Mouse (Mus musculus) urinary bladder, postnatal 4 days (tissue): ENCODE measurements around the gene Rdh1.

Experiments
- DNase-seq, 2 experiments: peaks; one replicate each; pipeline ENCODE4 v3.0.0; 2021 to 2022; ENCODE audit warnings: low spot score in 2 of 2

The Rdh1 gene

DNA sequence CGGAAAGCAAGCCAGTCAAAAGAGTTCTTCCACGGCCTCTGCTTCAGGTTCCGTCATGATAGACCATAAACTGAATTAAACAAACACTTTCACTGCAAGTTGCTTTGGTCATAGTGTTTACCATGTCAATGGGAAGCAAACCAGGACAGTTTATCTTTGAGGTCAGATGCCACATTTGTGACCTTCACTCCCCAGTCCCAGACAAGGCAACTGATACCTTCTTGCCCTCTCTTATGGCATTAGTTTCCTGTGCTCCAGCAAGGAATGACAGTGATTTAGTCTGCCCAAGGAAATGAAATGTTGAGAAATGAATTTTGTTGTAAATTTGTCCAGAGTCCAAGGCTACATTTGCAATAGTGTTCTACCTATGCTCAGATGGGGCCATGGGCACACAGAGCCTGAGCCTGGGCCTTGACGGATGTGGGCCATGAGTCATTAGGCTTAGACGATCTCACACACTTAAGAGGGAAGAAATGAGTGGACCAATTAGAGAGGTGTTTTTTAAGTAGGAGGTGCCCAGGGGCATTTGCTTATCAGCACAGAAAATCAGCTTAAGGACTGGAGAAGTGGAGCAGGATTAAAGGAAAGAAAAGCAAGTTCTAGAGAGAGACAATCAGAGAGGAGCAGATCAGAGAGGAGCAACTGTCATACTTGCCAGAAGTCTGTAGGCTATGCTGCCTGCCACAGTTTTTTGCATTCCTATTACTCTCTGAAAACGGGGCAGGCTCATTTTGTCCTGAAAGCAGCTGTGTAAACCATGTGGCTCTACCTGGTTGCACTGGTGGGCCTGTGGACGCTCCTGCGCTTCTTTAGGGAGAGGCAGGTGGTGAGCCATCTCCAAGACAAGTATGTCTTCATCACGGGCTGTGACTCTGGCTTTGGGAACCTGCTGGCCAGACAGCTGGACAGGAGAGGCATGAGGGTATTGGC is at the start of gene Rdh1, which contains the start of gene Rdh16f1:
TSS of gene Rdh1 (plus strand) at position 541 of the 930 bp plus-strand sequence.
TSS of gene Rdh16f1 (plus strand) at position 607 of the 930 bp plus-strand sequence.
- peak in 1 of 2 experiments; percentile 9 for DNase-seq

GRCm38 (mm10) chr10:127710331-127710730 is 49.2 kb upstream of the Rdh1 start:
- DNase-seq = no peak

GRCm38 (mm10) chr10:127712736-127713135 is 46.8 kb upstream of the Rdh1 start:
- DNase-seq = no peak

GRCm38 (mm10) chr10:127721671-127722418 is 37.7 kb upstream of the Rdh1 start:
- DNase-seq = peak in 1 of 2 experiments; percentile 34

- no peak for DNase-seq
Observed at GRCm38 (mm10) chr10:127724178-127724577, 35.3 kb upstream of the Rdh1 start, which contains the start of gene Tac2. Gene Tac2 (plus strand): TSS chr10:127724478.

- DNase-seq = no peak
Observed at GRCm38 (mm10) chr10:127725136-127725535, 34.4 kb upstream of the Rdh1 start.

GRCm38 (mm10) chr10:127728437-127728836 is 31.1 kb upstream of the Rdh1 start:
- DNase-seq = no peak

DNA sequence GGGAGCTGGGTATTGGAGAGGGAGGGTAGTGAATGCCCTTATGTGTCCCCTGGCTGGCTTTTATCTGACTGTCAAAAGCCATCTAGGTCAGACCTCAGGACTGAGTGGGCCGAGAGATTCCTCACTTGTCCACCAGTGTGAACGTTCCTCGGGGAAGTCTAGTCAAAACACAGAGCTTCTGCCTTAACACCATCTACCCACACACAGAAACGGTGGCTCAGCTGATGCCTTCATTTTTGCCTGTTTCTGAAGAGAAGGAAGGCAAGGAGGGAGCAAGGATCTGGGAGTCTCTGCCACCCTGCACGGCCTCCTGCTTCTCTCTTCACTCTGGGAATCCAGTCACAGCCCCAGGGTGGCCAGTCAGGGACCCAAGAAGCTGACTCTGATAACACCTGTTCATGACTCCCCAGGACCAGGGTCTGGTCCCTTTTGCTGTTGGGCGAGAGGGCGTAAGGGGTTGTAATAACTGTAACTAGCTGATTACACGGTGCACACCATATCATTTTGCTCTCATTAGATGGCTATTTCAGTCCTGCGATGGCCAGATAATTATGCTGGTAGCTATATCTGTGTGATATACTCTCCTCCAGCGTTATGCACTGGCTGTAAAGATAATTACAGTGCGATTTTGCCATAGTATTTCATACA is 29.1 kb upstream of the Rdh1 start:
- DNase-seq = no peak

- DNase-seq = no peak
Observed at GRCm38 (mm10) chr10:127730933-127731310, 28.6 kb upstream of the Rdh1 start.

DNA sequence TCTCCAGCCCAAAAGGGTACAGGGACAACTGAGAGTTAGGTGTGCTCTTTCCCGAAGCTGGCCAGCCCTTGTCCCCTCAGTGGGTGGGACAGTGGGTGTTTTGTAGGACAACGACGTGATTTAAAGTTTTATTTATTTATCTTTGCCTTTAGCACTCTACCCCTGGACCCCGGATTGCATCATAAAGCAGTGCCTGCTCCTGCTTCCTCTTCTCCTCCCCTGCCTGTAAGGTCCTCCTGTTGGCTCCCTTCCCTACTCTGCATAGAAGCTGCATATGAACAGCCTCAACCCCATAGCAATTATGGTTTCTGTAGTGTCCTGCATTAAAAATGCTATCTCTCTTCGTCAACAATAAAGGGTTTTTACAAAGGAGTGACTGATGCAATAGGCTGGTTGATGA is 28.1 kb upstream of the Rdh1 start:
- DNase-seq = no peak

DNA sequence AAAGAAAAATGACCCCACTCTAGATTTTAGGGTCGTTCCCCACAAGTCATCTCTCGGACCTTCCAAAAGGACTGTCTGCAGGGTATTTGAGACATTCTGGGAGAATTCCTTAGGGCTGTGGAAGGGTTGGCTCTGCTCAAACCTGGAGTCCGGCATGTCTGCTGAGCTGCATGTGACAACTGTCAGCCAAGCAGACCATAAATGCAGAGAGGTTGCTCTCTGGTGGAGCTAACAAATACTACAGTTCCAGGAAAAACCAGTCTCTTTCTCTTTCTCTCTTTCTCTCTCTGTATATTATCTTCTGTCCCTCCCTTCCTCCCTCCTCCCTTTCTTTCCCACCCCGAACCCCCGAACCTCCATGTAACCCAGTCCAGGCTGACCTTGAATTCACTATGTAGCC is 25.1 kb upstream of the Rdh1 start:
- no peak for DNase-seq

- DNase-seq = no peak
Observed at GRCm38 (mm10) chr10:127736266-127736665, 23.3 kb upstream of the Rdh1 start.

- DNase-seq = no peak
Observed at GRCm38 (mm10) chr10:127736916-127737315, 22.6 kb upstream of the Rdh1 start.

DNA sequence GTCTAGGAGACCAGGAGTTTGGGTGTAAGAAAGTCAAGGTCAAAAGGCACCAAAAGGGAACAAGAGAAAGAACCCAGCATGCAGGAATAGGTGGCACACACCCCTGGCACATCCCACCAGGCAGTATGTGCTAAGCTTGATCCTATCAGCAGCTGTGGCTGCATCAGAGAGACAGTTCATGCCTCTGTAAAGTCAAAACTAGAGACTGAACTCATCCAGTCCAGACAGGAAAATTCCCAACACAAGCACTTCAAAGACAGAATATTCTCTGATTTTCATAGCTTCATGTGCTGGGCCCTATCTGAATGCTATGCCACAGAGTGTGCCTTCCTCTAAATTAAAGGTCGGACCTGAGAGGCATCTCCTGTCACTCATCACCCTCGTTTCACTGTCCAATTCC is 22.0 kb upstream of the Rdh1 start:
- DNase-seq = no peak

GRCm38 (mm10) chr10:127738151-127738882 is 21.2 kb upstream of the Rdh1 start:
- no peak for DNase-seq

DNA sequence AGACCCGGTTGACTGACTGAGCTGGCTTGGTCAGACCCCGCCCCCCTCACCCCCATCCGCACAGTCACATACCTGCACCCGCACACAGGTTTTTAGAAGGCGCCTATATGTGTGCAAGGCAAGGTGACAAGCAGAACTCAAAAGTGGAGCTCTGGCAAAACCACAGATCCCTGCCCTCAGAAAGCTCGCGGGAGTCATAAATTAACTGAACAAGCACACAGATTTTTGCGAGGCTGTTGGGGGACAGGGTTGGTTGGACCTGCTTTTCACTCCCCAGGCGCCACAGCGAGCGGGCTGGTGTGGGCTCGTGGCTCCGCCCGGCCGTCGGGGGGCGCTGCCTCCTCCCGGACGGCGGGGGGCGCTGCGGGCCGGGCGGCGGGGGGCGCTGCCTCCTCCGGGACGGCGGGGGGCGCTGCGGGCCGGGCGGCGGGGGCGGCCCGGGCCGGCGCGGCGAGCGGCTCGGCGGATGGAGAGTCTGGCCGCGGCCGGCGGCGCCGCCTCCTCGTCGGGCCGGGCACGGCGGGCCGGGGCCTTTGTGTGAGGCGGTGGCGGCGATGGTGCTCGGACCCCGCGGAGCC is 20.3 kb upstream of the Rdh1 start, which contains the start of gene Zbtb39:
TSS of gene Zbtb39 (plus strand) at position 456 of the 578 bp plus-strand sequence.
- peak; percentile 81 to 85 for DNase-seq

DNA sequence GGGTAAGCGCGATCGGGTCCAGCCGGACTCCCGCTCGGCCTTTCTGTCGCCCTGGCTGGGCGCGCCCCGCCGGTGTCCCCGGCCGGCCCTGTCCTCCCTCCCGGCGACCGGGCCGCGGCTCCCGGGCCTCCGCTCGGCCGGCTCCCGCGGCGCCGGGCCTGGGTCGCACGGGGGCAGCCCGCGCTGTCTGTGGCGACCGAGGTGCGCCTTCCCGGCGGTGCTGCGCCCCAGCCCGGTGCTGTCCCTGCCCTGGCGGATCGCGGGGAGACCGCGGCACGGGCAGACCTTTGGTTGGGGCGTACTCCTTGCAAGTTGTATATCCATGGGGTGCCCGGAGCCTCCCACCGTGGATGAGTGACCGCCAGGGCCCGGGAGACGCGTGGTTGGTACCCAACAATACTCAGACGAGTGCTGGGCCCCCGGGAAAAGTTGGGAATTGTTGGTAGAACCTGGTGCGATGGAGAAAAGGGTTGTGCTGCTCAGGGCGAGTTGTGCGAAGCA is 19.8 kb upstream of the Rdh1 start:
- peak in 1 of 2 experiments; percentile 32 for DNase-seq

- DNase-seq = no peak
Observed at GRCm38 (mm10) chr10:127744661-127745060, 14.9 kb upstream of the Rdh1 start.

DNA sequence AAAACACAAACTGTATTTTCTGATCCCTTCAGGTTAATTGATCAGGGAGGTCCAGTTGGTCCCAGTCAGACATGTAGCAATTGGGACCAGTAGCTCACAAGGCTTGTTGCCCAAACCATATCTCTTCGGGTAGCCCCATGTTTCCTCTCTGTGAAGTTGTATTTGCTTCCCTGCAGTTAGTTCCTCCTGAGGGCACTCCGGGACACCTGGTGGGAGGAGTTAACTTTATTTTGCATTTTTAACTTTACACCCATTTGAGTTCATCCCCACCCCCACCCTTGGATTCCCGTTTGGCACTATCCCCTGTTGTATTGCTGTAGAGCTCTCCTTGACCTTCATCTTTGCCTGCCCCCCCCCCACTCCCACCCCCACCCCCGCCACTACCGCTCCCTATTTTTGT is 13.6 kb upstream of the Rdh1 start:
- DNase-seq = no peak

DNA sequence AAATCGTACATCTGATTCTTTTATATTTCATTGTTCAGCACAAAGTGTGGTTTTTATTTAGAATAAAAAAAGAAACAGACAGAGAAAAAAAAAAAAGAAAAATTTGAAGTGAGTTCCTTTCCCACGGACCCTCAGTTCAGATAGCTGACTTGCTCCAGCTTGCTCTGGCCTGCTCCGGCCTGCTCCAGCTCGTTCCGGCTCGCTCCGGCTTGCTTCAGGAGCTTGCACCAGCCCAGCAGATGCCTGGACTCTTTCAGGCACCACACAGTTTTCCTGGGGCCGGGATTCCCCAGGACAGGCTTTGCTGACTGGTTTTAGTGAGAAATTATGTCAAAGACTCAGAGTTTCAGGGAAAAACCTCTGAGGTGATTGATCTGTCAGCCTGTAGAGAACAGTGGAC is 12.3 kb upstream of the Rdh1 start:
- DNase-seq = no peak
